Mouse (Mus musculus) neural tube, postnatal 0 days (tissue): ENCODE data around the gene Tex13c3. TPM values are rescaled to one million over a fixed set of nuclear protein-coding genes. Genes with fewer than 3 reads are reported as not detected.

ENCODE experiments used
- polyA plus RNA-seq: library from polyadenylated mRNA; unstranded; fragments of >200 nt; fragmentation: Nextera tagmentation; extraction: Ambion mirVana; gene quantifications from 2 replicates; pipeline ENCODE4 v1.2.1, GENCODE M21; 2015

The Tex13c3 gene
- not detected in 2 replicates for polyA plus RNA-seq

DNA sequence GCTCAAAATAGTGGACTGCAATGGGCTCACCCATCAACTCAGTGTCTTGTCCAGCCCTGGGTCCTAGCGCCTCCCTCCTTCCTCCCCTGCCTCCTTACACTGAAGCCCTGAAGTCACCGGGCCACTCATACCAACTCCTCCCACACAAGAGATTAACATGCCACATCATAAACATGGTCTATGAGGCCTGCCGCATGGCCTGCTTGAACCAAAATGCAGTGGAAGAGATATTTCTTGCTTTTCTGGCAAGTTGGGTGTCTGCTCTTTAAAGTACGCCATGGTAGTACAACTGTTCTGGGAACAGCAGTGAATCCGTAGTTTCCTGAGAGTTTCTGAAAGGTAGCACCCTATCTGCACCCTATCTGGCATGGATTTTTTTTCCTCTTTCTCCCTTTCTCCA lies at the start of gene Tex13c3:
TSS of gene Tex13c3 (minus strand) at position 101 of the 400 bp plus-strand sequence.

